Mouse (Mus musculus) heart, embryonic 11.5 days (tissue): ENCODE measurements around the gene Hecw2. TPM values are rescaled to one million over a fixed set of nuclear protein-coding genes. Genes with fewer than 3 reads are reported as not detected.

ENCODE experiments used
- ATAC-seq: fragments of 200-750 bp; cut with Nextera tagmentation; replicated peaks from 2 replicates; pipeline ENCODE4 v1.8.0; 2017; ENCODE audit warnings: moderate library complexity; ENCODE audit not compliant: insufficient number of reproducible peaks, low FRiP score, low TSS enrichment
- H3K27ac ChIP-seq: fragments of 300-500 bp; sonication (generic); 2 replicates; pipeline ENCODE4 v1.5.1; 2014; ENCODE audit warnings: mild to moderate bottlenecking, low read depth, low read length
- H3K27me3 ChIP-seq: fragments of 300-500 bp; sonication (generic); 2 replicates; pipeline ENCODE4 v1.6.1; 2014; ENCODE audit warnings: mild to moderate bottlenecking, low read length, mixed read lengths; ENCODE audit not compliant: control insufficient read depth, insufficient read depth
- H3K36me3 ChIP-seq: fragments of 300-500 bp; sonication (generic); 2 replicates; pipeline ENCODE4 v1.6.1; 2014; ENCODE audit warnings: mild to moderate bottlenecking, low read length, moderate library complexity, mixed read lengths; ENCODE audit not compliant: control insufficient read depth, insufficient read depth
- H3K4me1 ChIP-seq: fragments of 300-500 bp; sonication (generic); 2 replicates; pipeline ENCODE4 v1.6.1; 2014; ENCODE audit warnings: low read length; ENCODE audit not compliant: control insufficient read depth, insufficient read depth
- H3K4me2 ChIP-seq: fragments of 300-500 bp; sonication (generic); 2 replicates; pipeline ENCODE4 v1.6.1; 2014; ENCODE audit warnings: mild to moderate bottlenecking, moderate library complexity
- H3K4me3 ChIP-seq: fragments of 300-500 bp; sonication (generic); 2 replicates; pipeline ENCODE4 v1.5.1; 2014; ENCODE audit warnings: low read depth, low read length
- H3K9ac ChIP-seq: fragments of 300-500 bp; sonication (generic); 2 replicates; pipeline ENCODE4 v1.6.1; 2014; ENCODE audit warnings: mild to moderate bottlenecking, low read depth, low read length, moderate library complexity
- H3K9me3 ChIP-seq: fragments of 300-500 bp; sonication (generic); replicated peaks from 2 replicates; pipeline ENCODE4 v1.6.1; 2016; ENCODE audit warnings: low read length; ENCODE audit not compliant: control insufficient read depth
- WGBS: fragments of 180-500 bp; shearing (Covaris S2); extraction: QIAGEN DNeasy Blood & Tissue Kit; methylation state at CpG from one replicate; pipeline ENCODE4 v1.1.7; 2014; ENCODE audit not compliant: insufficient replicate concordance; 5-methylcytosine and 5-hydroxymethylcytosine counted together
- polyA plus RNA-seq: library from polyadenylated mRNA; unstranded; fragments of >200 nt; fragmentation: Nextera tagmentation; extraction: Ambion mirVana; gene quantifications from 2 replicates; pipeline ENCODE4 v1.2.1, GENCODE M21; 2014

Hecw2 gene
- polyA plus RNA-seq, 1 experiment from 2014 or later: 6.5 TPM

GRCm38 (mm10) chr1:54079708-54080107, 115.3 kb downstream of the Hecw2 start:
- Histone ChIP-seq H3K4me2 (no peak overlapping the region), H3K27ac (no peak overlapping the region), H3K4me1 (no peaks in the 10 kb centered on the region), H3K4me3 (no peak overlapping the region), H3K9ac (no peak overlapping the region), H3K9me3 (no peaks in the 10 kb centered on the region), H3K36me3 (no peaks in the 10 kb centered on the region), H3K27me3 (no peaks in the 10 kb centered on the region)
- ATAC-seq: no peak
- WGBS: 83% methylated on average over 3 of the region's 3 CpGs

DNA sequence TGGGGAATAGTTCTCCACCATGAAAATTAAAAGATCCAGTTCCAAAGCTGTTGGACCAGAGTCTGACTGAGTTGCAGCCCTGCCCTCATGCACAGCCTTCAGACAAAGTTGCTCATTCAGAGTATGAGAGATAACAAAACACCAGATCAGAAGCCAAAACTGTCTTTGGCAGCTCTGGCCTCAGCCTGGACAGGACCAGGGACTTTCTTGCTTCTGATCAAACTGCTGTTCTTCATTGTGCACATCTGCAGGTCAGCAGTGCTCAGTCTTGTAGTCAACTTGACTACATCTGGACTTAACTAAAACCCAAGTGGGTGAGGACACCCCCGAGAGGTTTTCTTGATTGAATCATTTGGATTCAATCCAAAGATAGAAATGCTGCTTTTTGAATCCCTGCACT, 120.5 kb downstream of the Hecw2 start:
- ATAC-seq: no peak
- H3K9me3 ChIP-seq: no peaks in the 10 kb centered on the region

GRCm38 (mm10) chr1:54070121-54070520, 124.8 kb downstream of the Hecw2 start:
- Histone ChIP-seq H3K4me3 (no peak overlapping the region), H3K9me3 (no peaks in the 10 kb centered on the region), H3K36me3 (no peaks in the 10 kb centered on the region), H3K4me2 (no peak overlapping the region), H3K27me3 (no peaks in the 10 kb centered on the region), H3K9ac (no peak overlapping the region), H3K4me1 (peaks cover 9% of the 10 kb centered on the region; the same call in 1 of the 2 replicates), H3K27ac (no peak overlapping the region)
- WGBS: 83% methylated on average over 2 of the region's 2 CpGs
- ATAC-seq: no peak

More for the DNA sequence above, 120.5 kb downstream of the Hecw2 start:
- H3K27me3 ChIP-seq: no peaks in the 10 kb centered on the region
- peaks cover 5% of the 10 kb centered on the region; the same call in 1 of the 2 replicates for H3K4me1 ChIP-seq
- 59% methylated on average over 1 of the region's 1 CpGs for WGBS
- H3K4me3 ChIP-seq: no peak overlapping the region
- no peak overlapping the region for H3K4me2 ChIP-seq
- H3K36me3 ChIP-seq: no peaks in the 10 kb centered on the region
- H3K27ac ChIP-seq: no peak overlapping the region
- H3K9ac ChIP-seq: no peak overlapping the region

GRCm38 (mm10) chr1:54068248-54068647, 126.7 kb downstream of the Hecw2 start:
- no peak overlapping the region; the same call in 1 of the 2 replicates for H3K27ac ChIP-seq
- no peak overlapping the region for H3K4me2 ChIP-seq
- H3K36me3 ChIP-seq: no peaks in the 10 kb centered on the region
- no peak for ATAC-seq
- H3K9ac ChIP-seq: no peak overlapping the region
- H3K4me3 ChIP-seq: no peak overlapping the region
- H3K4me1 ChIP-seq: peaks cover 9% of the 10 kb centered on the region; the same call in 1 of the 2 replicates
- 71% methylated on average over 1 of the region's 1 CpGs for WGBS
- no peaks in the 10 kb centered on the region for H3K9me3 ChIP-seq
- H3K27me3 ChIP-seq: no peaks in the 10 kb centered on the region

DNA sequence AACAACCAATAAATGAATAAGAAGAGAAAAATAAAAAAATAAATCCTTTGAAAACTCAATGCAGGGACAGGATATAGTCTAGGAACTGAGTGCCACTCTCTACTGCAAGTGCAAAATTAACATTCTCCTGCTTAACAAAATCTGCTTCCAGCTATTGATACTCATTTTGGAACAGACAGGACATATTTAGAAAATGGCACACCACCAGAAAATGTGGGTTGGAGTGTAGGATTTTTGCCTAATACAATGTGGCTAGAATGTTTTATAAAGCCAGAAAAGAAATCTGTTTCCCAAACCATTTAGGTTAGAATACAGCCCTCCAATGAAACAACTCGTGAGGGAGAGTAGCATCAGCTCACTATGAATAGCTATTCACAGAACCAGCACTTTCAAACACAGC, 129.5 kb downstream of the Hecw2 start:
- 74% methylated on average over 1 of the region's 1 CpGs for WGBS
- H3K27me3 ChIP-seq: no peaks in the 10 kb centered on the region
- ATAC-seq: no peak
- H3K4me2 ChIP-seq: no peak overlapping the region
- peaks cover 9% of the 10 kb centered on the region; the same call in 1 of the 2 replicates for H3K4me1 ChIP-seq
- H3K9me3 ChIP-seq: no peaks in the 10 kb centered on the region
- no peaks in the 10 kb centered on the region for H3K36me3 ChIP-seq
- H3K4me3 ChIP-seq: no peak overlapping the region
- no peak overlapping the region for H3K9ac ChIP-seq
- no peak overlapping the region for H3K27ac ChIP-seq

GRCm38 (mm10) chr1:54061078-54061477, 133.9 kb downstream of the Hecw2 start:
- H3K4me1 ChIP-seq: no peaks in the 10 kb centered on the region
- no peak for ATAC-seq
- H3K27ac ChIP-seq: no peak overlapping the region
- WGBS: 91% methylated on average over 2 of the region's 2 CpGs
- H3K27me3 ChIP-seq: no peaks in the 10 kb centered on the region
- H3K4me3 ChIP-seq: no peak overlapping the region
- H3K9me3 ChIP-seq: no peaks in the 10 kb centered on the region
- H3K36me3 ChIP-seq: no peaks in the 10 kb centered on the region
- no peak overlapping the region for H3K9ac ChIP-seq
- no peak overlapping the region for H3K4me2 ChIP-seq

DNA sequence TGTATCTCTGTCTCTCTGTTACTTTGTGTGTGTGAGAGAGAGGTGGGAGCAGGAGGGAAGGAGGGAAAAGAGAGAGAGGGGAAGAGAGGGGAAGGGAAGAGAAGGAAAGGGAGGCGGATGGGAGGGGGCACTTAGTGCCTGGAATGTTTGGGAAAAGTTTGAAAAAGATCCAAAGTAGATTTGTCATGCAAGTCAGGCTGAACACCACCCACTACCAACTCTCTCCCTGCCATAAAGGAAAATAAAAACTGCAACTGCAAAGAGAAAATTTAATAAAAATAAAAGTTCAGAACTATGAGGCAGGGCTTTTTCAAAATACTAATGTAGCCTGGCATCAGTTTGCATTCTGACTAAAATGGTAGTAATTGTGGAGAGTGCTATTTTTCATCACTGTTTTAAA, 135.2 kb downstream of the Hecw2 start:
- Histone ChIP-seq H3K9me3 (no peaks in the 10 kb centered on the region), H3K36me3 (no peaks in the 10 kb centered on the region), H3K4me2 (no peak overlapping the region), H3K4me1 (no peaks in the 10 kb centered on the region), H3K27ac (no peak overlapping the region), H3K9ac (no peak overlapping the region), H3K4me3 (no peak overlapping the region), H3K27me3 (no peaks in the 10 kb centered on the region)
- 68% methylated on average over 1 of the region's 1 CpGs for WGBS
- no peak for ATAC-seq

GRCm38 (mm10) chr1:54052771-54053170, 142.2 kb downstream of the Hecw2 start:
- Histone ChIP-seq H3K4me1 (peaks cover 13% of the 10 kb centered on the region), H3K9me3 (peaks cover 2% of the 10 kb centered on the region; the same call in 1 of the 2 replicates), H3K4me3 (no peak overlapping the region), H3K27me3 (no peaks in the 10 kb centered on the region), H3K27ac (no peak overlapping the region), H3K9ac (no peak overlapping the region), H3K36me3 (no peaks in the 10 kb centered on the region), H3K4me2 (no peak overlapping the region)
- no peak for ATAC-seq

DNA sequence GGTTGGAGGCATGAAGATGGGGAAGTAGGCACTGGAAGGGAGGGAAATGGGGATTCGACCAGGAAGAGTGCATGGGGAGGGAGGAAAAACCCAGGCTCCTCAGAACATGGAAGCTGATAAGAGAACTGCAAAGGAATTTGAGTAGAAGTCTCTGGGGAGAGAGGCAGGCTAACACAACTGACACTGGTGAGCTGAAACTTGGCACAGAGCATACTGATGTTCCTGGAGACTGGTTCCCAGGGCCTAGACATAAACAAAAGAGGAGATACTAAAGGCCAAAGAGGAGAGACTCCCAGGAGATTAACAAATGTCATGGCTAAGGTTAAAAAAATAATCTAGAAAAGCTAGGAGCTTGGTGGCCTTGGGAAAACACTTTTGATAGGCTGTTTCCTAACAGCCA, 148.0 kb downstream of the Hecw2 start:
- H3K9ac ChIP-seq: no peak overlapping the region
- no peak overlapping the region for H3K4me2 ChIP-seq
- ATAC-seq: no peak; the same call in 1 of the 2 replicates
- H3K4me1 ChIP-seq: peaks cover 29% of the 10 kb centered on the region
- no peaks in the 10 kb centered on the region for H3K36me3 ChIP-seq
- WGBS: 19% methylated on average over 1 of the region's 1 CpGs
- H3K4me3 ChIP-seq: no peak overlapping the region
- H3K27ac ChIP-seq: peak overlapping the region; percentile 29; the same call in 1 of the 2 replicates
- no peaks in the 10 kb centered on the region for H3K27me3 ChIP-seq
- no peaks in the 10 kb centered on the region for H3K9me3 ChIP-seq
